Mouse (Mus musculus) small intestine, adult 2 months (tissue): Measurements from ENCODE around the gene Raet1e.
"Not testable (repeated sequence)": the region's sequence is repeated elsewhere in the genome, so short reads cannot be mapped to it uniquely, and the experiment has no call there.

Source experiments
- CTCF ChIP-seq: fragments of 200-500 bp; IDR thresholded peaks from 2 replicates; pipeline ENCODE4 v1.5.1; 2012; ENCODE audit warnings: low read depth, mild to moderate bottlenecking, control low read depth, inconsistent platforms, low read length, moderate library complexity, mixed read lengths; ENCODE audit not compliant: insufficient replicate concordance, insufficient read length; ENCODE audit errors: extremely low read depth
- POLR2A ChIP-seq: fragments of 200-500 bp; IDR thresholded peaks from 2 replicates; pipeline ENCODE4 v1.6.1; 2012; ENCODE audit warnings: low read depth, mild to moderate bottlenecking, control low read depth, inconsistent platforms, low read length, moderate library complexity

- TF ChIP-seq CTCF, POLR2A: not testable (repeated sequence)
Measured at GRCm38 (mm10) chr10:22360957-22361356, 202.6 kb downstream of the Raet1e start.
